Mouse (Mus musculus) embryonic facial prominence, embryonic 12.5 days (tissue): ENCODE data around the gene Exph5. TPM values are rescaled to one million over a fixed set of nuclear protein-coding genes. Genes with fewer than 3 reads are reported as not detected.

Experiments
- ATAC-seq: fragments of 200-750 bp; cut with Nextera tagmentation; 2 replicates; pipeline ENCODE4 v1.8.0; 2017; ENCODE audit not compliant: insufficient number of reproducible peaks, insufficient read depth, low FRiP score, low TSS enrichment
- H3K27ac ChIP-seq: fragments of 300-500 bp; sonication (generic); 2 replicates; pipeline ENCODE4 v1.5.1; 2016; ENCODE audit warnings: mild to moderate bottlenecking
- H3K27me3 ChIP-seq: fragments of 300-500 bp; sonication (generic); 2 replicates; pipeline ENCODE4 v1.6.1; 2016; ENCODE audit warnings: mild to moderate bottlenecking, moderate library complexity
- H3K36me3 ChIP-seq: fragments of 300-500 bp; sonication (generic); 2 replicates; pipeline ENCODE4 v1.6.1; 2016; ENCODE audit warnings: mild to moderate bottlenecking
- H3K4me1 ChIP-seq: fragments of 300-500 bp; sonication (generic); 2 replicates; pipeline ENCODE4 v1.6.1; 2016
- H3K4me2 ChIP-seq: fragments of 300-500 bp; sonication (generic); replicated peaks from 2 replicates; pipeline ENCODE4 v1.6.1; 2016; ENCODE audit warnings: mild to moderate bottlenecking, moderate library complexity
- H3K4me3 ChIP-seq: fragments of 300-500 bp; sonication (generic); 2 replicates; pipeline ENCODE4 v1.5.1; 2016; ENCODE audit warnings: mild to moderate bottlenecking
- H3K9ac ChIP-seq: fragments of 300-500 bp; sonication (generic); 2 replicates; pipeline ENCODE4 v1.6.1; 2016; ENCODE audit warnings: mild to moderate bottlenecking, moderate library complexity
- H3K9me3 ChIP-seq: fragments of 300-500 bp; sonication (generic); 2 replicates; pipeline ENCODE4 v1.6.1; 2016; ENCODE audit warnings: mild to moderate bottlenecking, moderate library complexity
- WGBS: fragments of 180-500 bp; shearing (Covaris S2); methylation state at CpG from one replicate; pipeline ENCODE4 v1.1.7; 2016; 5-methylcytosine and 5-hydroxymethylcytosine counted together
- polyA plus RNA-seq: library from polyadenylated mRNA; unstranded; fragments of >200 nt; fragmentation: Nextera tagmentation; extraction: Ambion mirVana; gene quantifications from 2 replicates; pipeline ENCODE4 v1.2.1, GENCODE M21; 2016

Gene Exph5
- polyA plus RNA-seq, 1 experiment from 2014 or later: 0.84 TPM

DNA sequence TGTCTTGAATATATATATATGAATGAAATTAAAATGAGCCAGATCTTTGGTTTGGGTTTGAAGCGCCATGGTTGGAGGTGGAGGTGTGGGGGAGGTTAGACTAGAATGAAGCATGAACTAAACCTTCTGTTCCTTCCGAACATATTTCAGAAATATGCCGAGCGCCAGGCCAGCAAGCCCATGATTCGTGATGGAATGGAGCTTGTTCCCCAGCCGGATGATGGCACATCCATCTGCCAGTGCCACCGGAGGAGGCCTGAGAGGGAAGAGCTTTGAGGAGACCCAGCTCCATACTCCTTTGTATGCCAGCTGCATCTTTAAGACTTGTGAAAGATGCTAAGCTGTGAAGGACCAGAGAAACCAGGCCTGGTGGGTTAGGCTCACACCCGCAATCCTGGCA is 98.1 kb downstream of the Exph5 start:
- Histone ChIP-seq H3K4me3 (no peak overlapping the region), H3K36me3 (no peaks in the 10 kb centered on the region), H3K4me1 (peaks cover 8% of the 10 kb centered on the region; the same call in 1 of the 2 replicates), H3K9me3 (no peaks in the 10 kb centered on the region), H3K9ac (no peak overlapping the region), H3K4me2 (no peak overlapping the region), H3K27ac (no peak overlapping the region), H3K27me3 (no peaks in the 10 kb centered on the region)
- 96% methylated on average over 8 of the region's 8 CpGs for WGBS
- ATAC-seq: no peak

DNA sequence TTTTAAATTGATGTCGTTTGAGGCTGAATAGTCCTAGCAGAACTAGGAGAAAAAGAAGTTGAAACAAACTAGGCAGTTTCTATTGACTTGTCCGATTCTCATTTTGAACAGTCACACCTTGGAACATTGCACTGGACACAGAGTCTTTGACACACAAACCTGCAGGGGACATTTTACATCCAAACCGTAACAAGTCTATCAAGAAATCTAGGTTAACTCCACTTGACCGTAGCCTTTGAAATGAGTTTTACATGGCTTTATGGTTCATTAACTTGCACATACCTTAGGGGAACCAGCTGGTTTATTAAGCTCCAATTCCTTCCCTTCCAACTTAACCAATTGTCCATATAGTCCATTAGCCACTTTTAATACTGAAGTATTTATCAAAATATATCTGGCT is 99.2 kb downstream of the Exph5 start:
- 83% methylated on average over 4 of the region's 4 CpGs for WGBS
- Histone ChIP-seq H3K27ac (no peak overlapping the region), H3K4me1 (peaks cover 8% of the 10 kb centered on the region; the same call in 1 of the 2 replicates), H3K9me3 (no peaks in the 10 kb centered on the region), H3K27me3 (no peaks in the 10 kb centered on the region), H3K4me2 (no peak overlapping the region), H3K9ac (no peak overlapping the region), H3K36me3 (no peaks in the 10 kb centered on the region), H3K4me3 (no peak overlapping the region)
- ATAC-seq: no peak

DNA sequence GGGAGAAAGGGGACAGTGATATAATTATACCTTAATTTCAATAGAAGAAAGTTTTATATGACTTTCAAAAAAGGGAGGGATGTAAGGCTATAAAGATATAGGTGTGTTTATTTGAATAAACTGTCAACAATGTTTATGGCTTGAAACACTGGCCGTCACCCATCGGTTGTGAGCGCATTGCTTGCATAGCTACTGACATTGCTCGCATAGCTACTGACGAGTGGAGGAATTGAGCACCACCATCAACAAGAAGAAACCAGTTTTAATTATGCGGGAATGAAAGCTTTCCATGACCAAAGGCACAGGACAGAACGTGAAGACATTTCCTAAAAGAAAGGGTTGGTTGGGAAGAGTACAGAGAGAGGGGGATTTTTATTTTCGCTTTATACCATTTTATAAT is 99.7 kb downstream of the Exph5 start:
- Histone ChIP-seq H3K9me3 (no peaks in the 10 kb centered on the region), H3K27me3 (no peaks in the 10 kb centered on the region), H3K4me1 (peaks cover 8% of the 10 kb centered on the region; the same call in 1 of the 2 replicates), H3K36me3 (no peaks in the 10 kb centered on the region), H3K4me3 (no peak overlapping the region), H3K9ac (no peak overlapping the region), H3K27ac (no peak overlapping the region), H3K4me2 (no peak overlapping the region)
- ATAC-seq: no peak
- WGBS: 83% methylated on average over 8 of the region's 8 CpGs

- Histone ChIP-seq H3K4me1 (peaks cover 8% of the 10 kb centered on the region; the same call in 1 of the 2 replicates), H3K9ac (no peak within 1 kb of the TSS; the same call in 1 of the 2 replicates), H3K27me3 (no peaks in the 10 kb centered on the region), H3K27ac (peak within 1 kb of the TSS; percentile 23; the same call in 1 of the 2 replicates), H3K9me3 (no peaks in the 10 kb centered on the region), H3K36me3 (no peaks in the 10 kb centered on the region), H3K4me3 (no peak within 1 kb of the TSS), H3K4me2 (peak within 1 kb of the TSS; percentile 22; the same call in 1 of the 2 replicates)
- ATAC-seq: no peak
- 26% methylated on average over 11 of the region's 11 CpGs for WGBS
Measured at GRCm38 (mm10) chr9:53402291-53402711, 100.8 kb downstream of the Exph5 start, which contains the start of gene 4930550C14Rik. TSS of gene 4930550C14Rik (plus strand) at chr9:53402325.

- Histone ChIP-seq H3K4me3 (no peak overlapping the region), H3K27ac (peak overlapping the region; percentile 23; the same call in 1 of the 2 replicates), H3K4me2 (no peak overlapping the region), H3K4me1 (peaks cover 8% of the 10 kb centered on the region; the same call in 1 of the 2 replicates), H3K9me3 (no peaks in the 10 kb centered on the region), H3K9ac (no peak overlapping the region), H3K36me3 (no peaks in the 10 kb centered on the region), H3K27me3 (no peaks in the 10 kb centered on the region)
- no peak; the same call in 1 of the 2 replicates for ATAC-seq
- 62% methylated on average over 8 of the region's 8 CpGs for WGBS
Measured at GRCm38 (mm10) chr9:53402991-53403390, 101.5 kb downstream of the Exph5 start.

GRCm38 (mm10) chr9:53404050-53404752 is 102.7 kb downstream of the Exph5 start:
- Histone ChIP-seq H3K36me3 (no peaks in the 10 kb centered on the region), H3K9ac (no peak overlapping the region), H3K27me3 (no peaks in the 10 kb centered on the region), H3K4me2 (0 out of 2 replicates have a peak overlapping the region, but pooled peaks have one; percentile 52), H3K9me3 (no peaks in the 10 kb centered on the region), H3K4me3 (no peak overlapping the region), H3K27ac (0 out of 2 replicates have a peak overlapping the region, but pooled peaks have one; percentile 43), H3K4me1 (peaks cover 8% of the 10 kb centered on the region; the same call in 1 of the 2 replicates)
- WGBS: 80% methylated on average over 6 of the region's 6 CpGs
- ATAC-seq: no peak

DNA sequence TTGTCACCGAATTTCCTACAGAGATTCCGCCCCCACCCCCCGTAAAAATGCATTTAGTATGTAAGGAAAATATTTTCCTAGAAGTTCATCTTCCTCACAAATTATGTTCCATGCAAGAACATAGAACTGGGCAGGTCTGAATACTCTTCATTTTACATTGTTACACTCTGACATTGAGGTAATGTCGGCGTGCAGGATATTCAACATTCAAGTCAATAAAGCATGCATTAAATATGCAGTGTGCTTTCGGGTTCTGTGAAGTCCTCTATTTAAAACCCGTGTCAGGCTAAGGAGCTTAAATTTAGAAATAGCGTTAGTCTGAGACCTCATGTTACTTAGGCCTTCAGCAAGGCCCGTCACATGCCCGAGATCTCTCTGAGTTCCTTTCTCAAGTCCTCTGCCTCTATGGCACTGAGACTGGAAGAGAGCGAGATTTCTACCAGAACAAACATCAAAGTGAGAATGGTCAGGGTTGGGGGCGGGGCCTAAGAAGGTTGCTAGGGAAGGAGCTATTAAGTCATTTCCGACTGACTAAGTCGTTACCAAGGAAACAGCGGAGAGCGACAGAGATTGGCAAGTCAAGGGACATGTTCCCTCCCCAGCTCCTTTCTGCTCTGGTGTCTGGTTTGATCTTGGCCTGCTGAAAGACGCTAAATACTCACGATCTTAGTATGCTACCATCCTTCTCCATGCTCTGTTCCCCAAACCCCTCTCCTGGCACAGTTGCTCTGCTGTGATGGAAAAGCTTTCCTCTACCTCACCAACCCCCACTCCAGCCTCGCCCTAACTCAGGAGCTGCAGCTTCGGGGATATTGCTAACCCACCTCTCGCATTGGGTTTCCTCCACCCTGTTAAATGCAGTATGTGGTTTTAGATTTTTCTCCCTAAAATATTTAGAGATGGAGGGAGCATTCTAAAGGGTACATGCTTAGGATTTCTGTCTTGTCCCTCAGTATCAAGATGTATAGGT is 103.6 kb downstream of the Exph5 start:
- Histone ChIP-seq H3K4me2 (peak overlapping the region; percentile 52), H3K9ac (0 out of 2 replicates have a peak overlapping the region, but pooled peaks have one; percentile 37), H3K36me3 (no peaks in the 10 kb centered on the region), H3K4me1 (peaks cover 8% of the 10 kb centered on the region; the same call in 1 of the 2 replicates), H3K4me3 (peak overlapping the region; percentile 34), H3K27me3 (no peaks in the 10 kb centered on the region), H3K27ac (peak overlapping the region; percentile 61; the same call in 1 of the 2 replicates), H3K9me3 (no peaks in the 10 kb centered on the region)
- 27% methylated on average over 21 of the region's 21 CpGs for WGBS
- ATAC-seq: peak; percentile 73

GRCm38 (mm10) chr9:53408548-53408947 is 107.1 kb downstream of the Exph5 start:
- WGBS: 90% methylated on average over 4 of the region's 4 CpGs
- Histone ChIP-seq H3K4me2 (no peak overlapping the region), H3K27ac (no peak overlapping the region), H3K4me1 (no peaks in the 10 kb centered on the region), H3K9me3 (no peaks in the 10 kb centered on the region), H3K4me3 (no peak overlapping the region), H3K27me3 (no peaks in the 10 kb centered on the region), H3K36me3 (no peaks in the 10 kb centered on the region), H3K9ac (no peak overlapping the region)
- no peak for ATAC-seq

GRCm38 (mm10) chr9:53408953-53409361 is 107.5 kb downstream of the Exph5 start:
- H3K4me1 ChIP-seq: no peaks in the 10 kb centered on the region
- no peaks in the 10 kb centered on the region for H3K9me3 ChIP-seq
- no peak overlapping the region for H3K27ac ChIP-seq
- H3K36me3 ChIP-seq: no peaks in the 10 kb centered on the region
- H3K4me2 ChIP-seq: no peak overlapping the region
- ATAC-seq: no peak
- H3K27me3 ChIP-seq: no peaks in the 10 kb centered on the region
- H3K4me3 ChIP-seq: no peak overlapping the region
- 85% methylated on average over 2 of the region's 2 CpGs for WGBS
- no peak overlapping the region for H3K9ac ChIP-seq

DNA sequence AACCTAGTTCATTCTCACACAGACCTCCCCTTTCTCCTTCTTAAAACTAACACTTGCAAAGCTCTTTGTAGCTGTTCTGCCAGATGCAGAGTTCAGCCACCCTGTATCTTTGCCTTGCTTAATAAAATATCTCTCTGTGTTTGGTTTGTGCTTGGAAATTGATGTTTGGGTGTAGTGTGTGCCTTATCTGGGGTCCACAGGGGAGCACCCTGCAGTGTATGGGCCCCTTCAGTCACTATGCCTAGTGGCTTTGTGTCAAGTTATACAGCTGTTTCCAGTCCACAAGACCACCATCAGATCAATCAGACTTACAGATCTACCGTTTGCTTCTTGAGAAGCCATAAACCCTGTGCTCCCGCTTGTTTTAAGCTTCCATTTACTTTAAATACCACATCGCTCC is 108.0 kb downstream of the Exph5 start:
- H3K27me3 ChIP-seq: no peaks in the 10 kb centered on the region
- WGBS: 91% methylated on average over 3 of the region's 3 CpGs
- ATAC-seq: no peak
- H3K9ac ChIP-seq: no peak overlapping the region
- no peak overlapping the region for H3K27ac ChIP-seq
- H3K4me2 ChIP-seq: no peak overlapping the region
- H3K36me3 ChIP-seq: no peaks in the 10 kb centered on the region
- H3K4me3 ChIP-seq: no peak overlapping the region
- no peaks in the 10 kb centered on the region for H3K4me1 ChIP-seq
- H3K9me3 ChIP-seq: no peaks in the 10 kb centered on the region

- H3K9me3 ChIP-seq: no peaks in the 10 kb centered on the region
- no peak overlapping the region for H3K4me3 ChIP-seq
- ATAC-seq: no peak
- no peaks in the 10 kb centered on the region for H3K4me1 ChIP-seq
- no peaks in the 10 kb centered on the region for H3K27me3 ChIP-seq
- H3K36me3 ChIP-seq: no peaks in the 10 kb centered on the region
- no peak overlapping the region for H3K4me2 ChIP-seq
- WGBS: 72% methylated on average over 9 of the region's 9 CpGs
- H3K27ac ChIP-seq: no peak overlapping the region
- no peak overlapping the region for H3K9ac ChIP-seq
Measured at GRCm38 (mm10) chr9:53422133-53422896, 120.8 kb downstream of the Exph5 start.
